Mouse (Mus musculus): ENCODE results near the gene Thbs4. TPM values are rescaled to one million over a fixed set of nuclear protein-coding genes. Genes with fewer than 3 reads are reported as not detected.

Gene Thbs4
- polyA plus RNA-seq, 2 experiments: 0.03 to 0.12 TPM

- Histone ChIP-seq H3K36me3 (replicated peaks; ENCODE audit: control insufficient read depth, insufficient read depth, low read depth) (no peaks in the 10 kb centered on the region), H3K27me3 (ENCODE audit: control insufficient read depth, insufficient read depth, low read length) (no peaks in the 10 kb centered on the region), H3K4me2 (ENCODE audit: low read depth) (no peak overlapping the region), H3K4me3 (ENCODE audit: insufficient read depth in 1 of 2, low read depth in 2 of 2, low read length in 2 of 2) (no peak overlapping the region), H3K9ac (replicated peaks) (no peak overlapping the region), H3K27ac (no peak overlapping the region), H3K9me3 (ENCODE audit: control insufficient read depth, low read length) (no peaks in the 10 kb centered on the region), H3K4me1 (replicated peaks; ENCODE audit: control insufficient read depth in 2 of 2, insufficient read depth in 2 of 2, low read length in 1 of 2) (peaks cover 0 to 3% of the 10 kb centered on the region in 2 experiments; a peak in 1 of 4 replicates)
- DNase-seq (ENCODE audit: low read depth in 3 of 3, low spot score in 3 of 3): no peak
- ATAC-seq (ENCODE audit: insufficient read depth): no peak
- 70% methylated on average over 7 of the region's 7 CpGs for WGBS (ENCODE audit: insufficient replicate concordance)
- TF ChIP-seq EP300 (IDR thresholded peaks at IDR 0.05; ENCODE audit: low read depth) (no peak), CTCF (IDR thresholded peaks at IDR 0.05; ENCODE audit: low read depth) (no peak)
Observed at GRCm38 (mm10) chr13:92755036-92755435, 39.6 kb downstream of the Thbs4 start.

GRCm38 (mm10) chr13:92753676-92754075 lies 40.9 kb downstream of the Thbs4 start:
- 64% methylated on average over 8 of the region's 8 CpGs for WGBS (ENCODE audit: insufficient replicate concordance)
- Histone ChIP-seq H3K9ac (replicated peaks) (no peak overlapping the region), H3K4me3 (ENCODE audit: insufficient read depth in 1 of 2, low read depth in 2 of 2, low read length in 2 of 2) (no peak overlapping the region), H3K4me1 (replicated peaks; ENCODE audit: control insufficient read depth in 2 of 2, insufficient read depth in 2 of 2, low read length in 1 of 2) (peaks cover 0 to 3% of the 10 kb centered on the region in 2 experiments; a peak in 1 of 4 replicates), H3K9me3 (ENCODE audit: control insufficient read depth, low read length) (no peaks in the 10 kb centered on the region), H3K4me2 (ENCODE audit: low read depth) (no peak overlapping the region), H3K27ac (no peak overlapping the region), H3K36me3 (replicated peaks; ENCODE audit: control insufficient read depth, insufficient read depth, low read depth) (no peaks in the 10 kb centered on the region), H3K27me3 (ENCODE audit: control insufficient read depth, insufficient read depth, low read length) (no peaks in the 10 kb centered on the region)
- ATAC-seq (ENCODE audit: insufficient read depth) (no peak), DNase-seq (ENCODE audit: low read depth in 3 of 3, low spot score in 3 of 3) (no peak)
- TF ChIP-seq CTCF (IDR thresholded peaks at IDR 0.05; ENCODE audit: low read depth) (no peak), EP300 (IDR thresholded peaks at IDR 0.05; ENCODE audit: low read depth) (no peak)

- no peak for ATAC-seq (ENCODE audit: insufficient read depth)
- no peak for TF ChIP-seq EP300 (IDR thresholded peaks at IDR 0.05; ENCODE audit: low read depth)
- peak; percentile 83 for TF ChIP-seq CTCF (IDR thresholded peaks at IDR 0.05; ENCODE audit: low read depth)
- WGBS (ENCODE audit: insufficient replicate concordance): 60% methylated on average over 21 of the region's 21 CpGs
- Histone ChIP-seq H3K27me3 (ENCODE audit: control insufficient read depth, insufficient read depth, low read length) (no peaks in the 10 kb centered on the region), H3K9me3 (ENCODE audit: control insufficient read depth, low read length) (no peaks in the 10 kb centered on the region), H3K9ac (replicated peaks) (no peak overlapping the region), H3K4me1 (replicated peaks; ENCODE audit: control insufficient read depth in 2 of 2, insufficient read depth in 2 of 2, low read length in 1 of 2) (peaks cover 0 to 3% of the 10 kb centered on the region in 2 experiments; a peak in 1 of 4 replicates), H3K4me3 (ENCODE audit: insufficient read depth in 1 of 2, low read depth in 2 of 2, low read length in 2 of 2) (no peak overlapping the region), H3K27ac (no peak overlapping the region), H3K4me2 (ENCODE audit: low read depth) (no peak overlapping the region), H3K36me3 (replicated peaks; ENCODE audit: control insufficient read depth, insufficient read depth, low read depth) (no peaks in the 10 kb centered on the region)
- no peak for DNase-seq (ENCODE audit: low read depth in 3 of 3, low spot score in 3 of 3)
Observed at GRCm38 (mm10) chr13:92751726-92752565, 42.7 kb downstream of the Thbs4 start.

- DNase-seq (ENCODE audit: low read depth in 3 of 3, low spot score in 3 of 3) (peak; percentile 45 to 58 (median 53)), ATAC-seq (ENCODE audit: insufficient read depth) (peak; percentile 55; the same call in 1 of the 2 replicates)
- no peaks in the 10 kb centered on the region for H3K27me3 ChIP-seq (ENCODE audit: control insufficient read depth, insufficient read depth, low read length)
- TF ChIP-seq CTCF (IDR thresholded peaks at IDR 0.05; ENCODE audit: low read depth) (peak; percentile 93), EP300 (IDR thresholded peaks at IDR 0.05; ENCODE audit: low read depth) (no peak)
- peak overlapping the region; percentile 16; the same call in 1 of the 2 replicates for H3K4me2 ChIP-seq (ENCODE audit: low read depth)
- no peak overlapping the region for H3K4me3 ChIP-seq (ENCODE audit: insufficient read depth in 1 of 2, low read depth in 2 of 2, low read length in 2 of 2)
- WGBS (ENCODE audit: insufficient replicate concordance): 20% methylated on average over 7 of the region's 7 CpGs
- H3K27ac ChIP-seq: no peak overlapping the region
- H3K36me3 ChIP-seq (replicated peaks; ENCODE audit: control insufficient read depth, insufficient read depth, low read depth): no peaks in the 10 kb centered on the region
- H3K4me1 ChIP-seq (replicated peaks; ENCODE audit: control insufficient read depth in 2 of 2, insufficient read depth in 2 of 2, low read length in 1 of 2): peaks cover 0 to 3% of the 10 kb centered on the region in 2 experiments; a peak in 1 of 4 replicates
- no peak overlapping the region for H3K9ac ChIP-seq (replicated peaks)
- H3K9me3 ChIP-seq (ENCODE audit: control insufficient read depth, low read length): no peaks in the 10 kb centered on the region
Observed at GRCm38 (mm10) chr13:92750976-92751518, 43.6 kb downstream of the Thbs4 start.

- Histone ChIP-seq H3K4me2 (ENCODE audit: low read depth) (peak overlapping the region; percentile 68), H3K36me3 (replicated peaks; ENCODE audit: control insufficient read depth, insufficient read depth, low read depth) (no peaks in the 10 kb centered on the region), H3K4me1 (replicated peaks; ENCODE audit: control insufficient read depth in 2 of 2, insufficient read depth in 2 of 2, low read length in 1 of 2) (peaks cover 20 to 28% of the 10 kb centered on the region in 2 experiments), H3K9ac (replicated peaks) (peak overlapping the region; percentile 61), H3K27me3 (ENCODE audit: control insufficient read depth, insufficient read depth, low read length) (no peaks in the 10 kb centered on the region), H3K9me3 (ENCODE audit: control insufficient read depth, low read length) (no peaks in the 10 kb centered on the region), H3K4me3 (ENCODE audit: insufficient read depth in 1 of 2, low read depth in 2 of 2, low read length in 2 of 2) (peak overlapping the region; percentile 25 to 27), H3K27ac (peak overlapping the region; percentile 95)
- ATAC-seq (ENCODE audit: insufficient read depth): peak; percentile 100
- DNase-seq (ENCODE audit: low read depth in 3 of 3, low spot score in 3 of 3): peak; percentile 73 to 79 (median 75)
- 22% methylated on average over 5 of the region's 5 CpGs for WGBS (ENCODE audit: insufficient replicate concordance)
- TF ChIP-seq CTCF (IDR thresholded peaks at IDR 0.05; ENCODE audit: low read depth) (peak; percentile 59), EP300 (IDR thresholded peaks at IDR 0.05; ENCODE audit: low read depth) (peak; percentile 70)
Observed at GRCm38 (mm10) chr13:92743337-92743736, 51.3 kb downstream of the Thbs4 start.

Data from liver, embryonic 14.5 days (tissue).